Mouse (Mus musculus) c-Kit-positive CD71-positive TER-119-negative erythroid progenitor cells, embryonic 14.5 days (primary cell): ENCODE measurements around the gene Gatd1.
"Not testable (repeated sequence)": the region's sequence is repeated elsewhere in the genome, so short reads cannot be mapped to it uniquely, and the experiment has no call there.

Experiments
- DNase-seq: peaks from one replicate; pipeline ENCODE4 v3.0.0-alpha.2; 2013; ENCODE audit warnings: low read depth

Gene Gatd1

GRCm38 (mm10) chr7:141413809-141414584, at the start of gene Gatd1:
Gene Gatd1, minus strand, starts transcription at chr7:141414136.
- DNase-seq = peak; percentile 99

DNA sequence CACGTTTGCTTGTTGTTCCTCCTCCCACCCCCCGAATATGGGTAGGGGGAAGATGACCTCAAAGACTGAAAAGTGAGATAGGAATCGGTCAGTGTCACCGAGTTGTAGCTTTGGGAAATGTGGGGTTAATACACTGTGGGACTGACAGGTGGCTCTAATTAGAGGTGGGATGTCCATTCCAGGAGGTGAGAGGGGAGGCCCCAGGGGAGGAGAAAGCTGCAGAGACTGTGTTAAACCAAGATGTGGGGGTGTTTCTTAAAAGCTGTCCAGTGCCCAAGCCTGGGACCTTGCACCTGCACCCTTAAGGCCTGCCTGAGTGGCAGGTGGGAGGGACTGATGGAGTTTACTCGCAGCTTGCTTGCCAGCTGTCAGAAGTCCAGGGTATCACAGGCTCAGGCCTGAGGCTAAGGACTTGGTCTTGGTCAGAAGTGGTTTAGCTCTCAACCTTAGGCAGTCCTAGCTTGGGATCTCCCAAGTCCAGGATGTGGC, 48.4 kb upstream of the Gatd1 start:
- no peak for DNase-seq

DNA sequence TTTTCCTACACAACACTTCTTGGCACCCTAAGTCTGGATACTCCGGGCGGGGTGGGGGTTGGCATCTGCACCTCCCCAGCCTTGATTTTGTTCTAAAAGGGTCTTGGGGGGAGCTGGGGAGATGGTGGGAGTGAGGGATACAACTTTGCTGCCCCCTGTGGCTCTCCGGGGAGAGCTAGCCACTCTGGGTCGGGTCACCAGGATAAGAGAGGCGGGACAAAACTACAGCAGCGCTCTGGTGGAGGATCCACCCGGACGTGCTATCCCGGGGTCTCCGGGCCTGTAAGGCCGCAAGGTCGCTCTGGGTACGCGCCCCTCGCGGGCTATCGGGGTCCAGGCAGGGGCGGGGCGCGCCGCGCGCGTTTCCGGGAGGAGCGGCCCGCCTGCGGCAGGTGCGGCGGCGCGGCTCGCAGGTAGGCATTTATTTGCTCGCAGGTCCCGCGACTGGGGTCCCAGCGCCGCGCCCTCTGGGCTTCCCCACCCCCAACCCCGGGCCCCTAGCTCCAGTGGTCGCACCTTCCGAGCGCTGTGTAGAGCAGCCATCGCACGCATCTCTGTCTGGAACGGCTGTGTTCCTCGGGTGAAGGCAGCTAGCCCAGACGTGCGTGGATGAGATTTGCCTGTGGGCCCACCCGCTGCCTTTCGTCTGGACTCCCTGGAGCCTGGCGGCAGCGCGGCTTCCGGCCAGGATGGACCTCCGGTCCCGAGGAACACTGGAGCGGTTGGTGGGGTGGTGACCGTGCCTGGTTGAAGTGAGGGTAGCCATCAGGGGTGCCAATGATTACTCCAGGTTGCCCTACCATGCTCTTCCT, 47.8 kb upstream of the Gatd1 start:
- no peak for DNase-seq

DNA sequence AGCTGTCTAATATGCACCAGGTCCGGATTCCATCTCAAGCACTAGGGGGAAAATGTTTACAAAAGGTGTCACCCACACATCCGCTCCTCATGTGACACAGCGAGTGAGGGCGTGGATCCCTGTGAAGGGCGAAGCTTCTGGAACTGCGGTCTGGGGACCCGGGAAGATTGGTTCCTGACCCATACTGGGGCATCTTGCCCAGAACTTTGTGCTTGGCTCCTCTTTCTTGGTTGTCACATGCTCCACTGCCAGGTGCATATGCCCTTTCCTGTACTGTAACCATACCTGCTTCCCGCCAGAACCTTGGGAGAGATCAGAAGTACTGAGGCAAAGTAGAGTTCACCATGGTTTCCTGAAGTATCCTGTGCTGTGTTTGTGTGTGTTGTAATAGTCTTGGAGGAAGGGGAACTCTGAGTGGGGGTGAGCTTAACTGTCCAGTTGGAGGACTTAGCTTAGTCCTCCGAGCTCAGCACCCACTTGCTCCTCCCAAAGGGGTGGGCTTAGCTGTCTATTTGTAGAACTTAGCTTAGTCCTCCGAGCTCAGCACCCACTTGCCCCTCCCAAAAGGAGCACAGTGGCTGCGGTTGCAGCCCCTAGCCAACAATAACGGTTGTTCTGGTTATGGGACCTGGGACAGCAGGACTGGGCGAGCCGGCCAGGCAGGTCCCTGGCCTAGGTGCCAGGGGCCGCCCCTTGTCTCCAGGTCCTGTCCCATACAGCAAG, 46.6 kb upstream of the Gatd1 start, which contains the start of gene Cracr2b:
Gene Cracr2b, plus strand, starts transcription at position 704 of the 723 bp plus-strand sequence.
- no peak for DNase-seq

- no peak for DNase-seq
Observed at GRCm38 (mm10) chr7:141460001-141460390, 46.1 kb upstream of the Gatd1 start.

DNA sequence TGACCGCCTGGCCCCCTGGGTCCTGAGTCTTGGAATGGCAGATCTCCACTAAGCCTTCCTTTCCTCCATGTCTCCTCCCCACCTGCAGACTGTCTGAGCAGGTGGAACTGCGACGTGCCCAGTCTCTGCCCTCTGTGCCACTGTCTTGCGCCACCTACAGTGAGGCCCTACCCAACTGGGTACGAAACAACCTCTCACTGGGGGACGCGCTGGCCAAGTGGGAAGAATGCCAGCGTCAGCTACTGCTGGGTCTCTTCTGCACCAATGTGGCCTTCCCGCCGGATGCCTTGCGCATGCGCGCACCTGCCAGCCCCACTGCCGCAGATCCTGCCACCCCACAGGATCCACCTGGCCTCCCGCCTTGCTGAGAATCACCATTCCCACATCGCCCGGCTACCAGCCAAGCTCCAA, 45.4 kb upstream of the Gatd1 start:
- DNase-seq = no peak

GRCm38 (mm10) chr7:141458661-141459060, 44.7 kb upstream of the Gatd1 start:
- DNase-seq = no peak

- DNase-seq = no peak
Observed at GRCm38 (mm10) chr7:141457986-141458660, 44.2 kb upstream of the Gatd1 start.

- DNase-seq = no peak
Observed at GRCm38 (mm10) chr7:141457236-141457635, 43.3 kb upstream of the Gatd1 start.

- no peak for DNase-seq
Observed at GRCm38 (mm10) chr7:141456739-141457138, 42.8 kb upstream of the Gatd1 start.

- no peak for DNase-seq
Observed at GRCm38 (mm10) chr7:141455610-141456314, 41.8 kb upstream of the Gatd1 start.

DNA sequence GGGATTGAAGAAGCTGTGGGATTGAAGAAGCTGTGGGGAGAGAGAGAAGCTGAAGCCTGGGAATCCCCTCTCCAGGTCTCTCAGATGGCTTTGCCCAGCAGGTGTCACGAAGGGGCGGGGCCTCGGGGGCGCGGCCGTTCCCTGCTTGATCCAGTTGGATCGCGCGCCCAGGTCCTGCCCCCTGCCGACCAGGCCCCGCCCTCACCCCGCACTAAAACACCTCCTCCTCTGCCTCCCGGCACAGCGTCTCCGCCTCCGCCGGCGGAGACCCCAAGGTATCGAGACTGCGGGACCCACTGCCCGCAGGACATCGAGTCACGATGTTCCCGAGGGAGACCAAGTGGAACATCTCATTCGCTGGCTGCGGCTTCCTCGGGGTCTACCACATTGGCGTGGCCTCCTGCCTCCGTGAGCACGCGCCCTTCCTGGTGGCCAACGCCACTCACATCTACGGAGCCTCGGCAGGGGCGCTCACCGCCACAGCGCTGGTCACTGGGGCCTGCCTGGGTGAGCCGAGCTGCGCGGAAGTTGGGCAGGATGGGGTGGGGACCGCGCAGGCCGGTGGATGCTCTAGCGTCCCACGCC, 41.1 kb upstream of the Gatd1 start, which contains the start of gene Pnpla2:
Gene Pnpla2, plus strand, starts transcription at position 232 of the 585 bp plus-strand sequence.
- peak; percentile 90 for DNase-seq

- no peak for DNase-seq
Observed at GRCm38 (mm10) chr7:141453636-141454035, 39.7 kb upstream of the Gatd1 start.

- no peak for DNase-seq
Observed at GRCm38 (mm10) chr7:141451928-141452327, 38.0 kb upstream of the Gatd1 start.

- peak; percentile 87 for DNase-seq
Observed at GRCm38 (mm10) chr7:141447110-141447991, 33.4 kb upstream of the Gatd1 start, which contains the start of gene Rplp2. Gene Rplp2, plus strand, starts transcription at chr7:141447370.

GRCm38 (mm10) chr7:141446374-141446773, 32.4 kb upstream of the Gatd1 start:
- not testable (repeated sequence) for DNase-seq

DNA sequence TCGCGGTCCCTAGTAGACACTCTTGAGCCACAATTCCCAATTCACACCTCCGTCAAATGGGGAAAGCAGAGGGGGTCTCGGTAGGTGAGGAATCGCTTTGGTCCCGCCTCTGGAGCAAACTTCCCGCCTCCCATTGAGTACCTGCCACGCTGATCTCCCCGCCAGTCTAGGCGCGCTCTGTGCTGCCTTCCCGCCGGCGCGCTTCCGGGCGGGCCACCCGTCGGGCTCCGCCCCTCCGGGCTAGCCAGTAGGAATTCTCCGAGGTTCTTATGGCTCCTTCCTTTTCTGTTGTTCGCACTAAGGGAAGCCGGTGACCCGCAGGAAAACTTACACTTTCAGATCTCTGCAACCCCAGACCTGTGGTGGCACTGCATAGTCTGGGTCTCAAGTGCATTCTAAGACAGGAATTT, 29.9 kb upstream of the Gatd1 start, which contains the start of gene Pidd1:
Gene Pidd1, minus strand, starts transcription at position 198 of the 410 bp plus-strand sequence.
- peak; percentile 77 for DNase-seq

DNA sequence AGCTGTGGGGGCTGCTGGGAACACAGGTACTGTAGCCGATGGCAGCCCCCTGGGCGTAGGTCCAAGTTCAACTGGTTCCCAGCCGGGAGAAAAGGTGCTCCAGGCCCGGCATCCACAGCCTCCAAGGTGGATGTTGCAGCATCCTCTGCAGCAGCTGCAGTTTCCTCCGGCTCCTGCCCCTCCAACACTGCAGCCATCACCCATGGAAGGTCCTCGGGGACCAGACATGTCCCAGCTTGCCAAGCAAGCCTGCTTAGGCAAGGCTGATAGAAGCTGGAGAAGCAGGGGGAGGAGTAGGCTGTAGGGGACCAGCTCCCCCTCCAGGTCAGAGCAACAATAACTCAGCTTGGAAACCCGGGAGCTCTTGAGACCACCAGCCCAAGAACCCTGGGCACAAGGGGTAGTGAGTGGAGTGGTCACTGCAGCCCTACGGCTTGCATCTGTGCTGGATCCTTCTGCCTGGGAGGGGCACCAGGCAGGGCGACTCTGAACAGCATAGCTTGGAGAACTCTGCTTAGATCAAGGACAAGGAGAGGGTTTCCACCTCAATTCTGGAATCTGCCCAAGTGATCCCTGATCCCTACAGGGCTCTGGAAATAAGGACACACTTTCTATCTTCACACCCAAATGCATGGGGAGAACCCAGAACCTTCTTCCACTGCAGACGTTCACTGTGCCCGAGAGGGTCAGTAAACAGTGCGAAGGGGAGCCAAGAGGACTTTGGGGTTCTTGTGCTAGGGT, 29.3 kb upstream of the Gatd1 start:
- peak; percentile 66 for DNase-seq

DNA sequence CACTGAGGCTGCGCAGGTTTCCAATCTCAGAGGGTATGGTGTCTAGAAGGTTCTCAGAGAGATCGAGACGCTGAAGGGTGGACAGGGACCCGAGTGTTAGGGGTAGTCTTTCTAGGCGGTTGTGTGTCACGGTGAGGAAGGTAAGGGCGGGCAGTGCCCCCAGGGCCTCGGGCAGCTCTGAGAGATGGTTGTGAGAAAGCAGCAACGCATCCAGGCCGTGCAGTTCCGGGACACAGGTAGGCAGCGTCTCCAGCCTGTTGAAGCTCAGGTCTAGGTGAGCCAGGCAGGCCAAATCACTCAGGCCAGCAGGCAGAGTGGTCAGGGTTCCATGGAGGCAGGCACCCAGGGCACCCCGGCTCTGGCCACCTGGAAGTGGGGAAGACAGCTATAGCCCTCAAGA, 28.3 kb upstream of the Gatd1 start:
- no peak for DNase-seq
